15 mouse cellular contexts compared by ENCODE assay signal in genomic region chr11:100536466-100536865, GRCm38 (mm10).
"Had no signal": no experiment of that assay in that cellular context is flagged by ENCODE, and none has a peak within 500 bp of the region (broad histone marks: within the 10 kb centered on the region; RNA-seq: fewer than 3 reads in every experiment).

No protein-coding gene starts in this region.

- H3K27me3 ChIP-seq: intestine, embryonic 15.5 days; kidney, embryonic 15.5 days; limb, embryonic 12.5 days; limb, embryonic 15.5 days; midbrain, embryonic 13.5 days had no signal

- H3K4me3 ChIP-seq: intestine, embryonic 15.5 days; kidney, embryonic 15.5 days; limb, embryonic 12.5 days; limb, embryonic 15.5 days; midbrain, embryonic 13.5 days had no signal

- DNase-seq: kidney, adult 11 months; kidney, adult 8-10 months; kidney, postnatal 10 days; kidney, postnatal 36 days; left cerebral cortex, postnatal 4 days; lung, adult 2 months; right cerebral cortex, postnatal 4 days; thymus, postnatal 25 days had no signal

- H3K9me3 ChIP-seq: intestine, embryonic 15.5 days; kidney, embryonic 15.5 days; limb, embryonic 12.5 days; limb, embryonic 15.5 days; midbrain, embryonic 13.5 days had no signal

- H3K9ac ChIP-seq: intestine, embryonic 15.5 days; kidney, embryonic 15.5 days; limb, embryonic 12.5 days; limb, embryonic 15.5 days; liver, embryonic 14.5 days; midbrain, embryonic 13.5 days had no signal

- ATAC-seq: intestine, embryonic 15.5 days; midbrain, embryonic 13.5 days had no signal

- H3K4me1 ChIP-seq: intestine, embryonic 15.5 days; kidney, embryonic 15.5 days; limb, embryonic 12.5 days; limb, embryonic 15.5 days; midbrain, embryonic 13.5 days had no signal

- H3K27ac ChIP-seq: intestine, embryonic 15.5 days; kidney, embryonic 15.5 days; limb, embryonic 12.5 days; limb, embryonic 15.5 days; liver, embryonic 14.5 days; macrophage; midbrain, embryonic 13.5 days had no signal

- H3K36me3 ChIP-seq: intestine, embryonic 15.5 days; kidney, embryonic 15.5 days; limb, embryonic 12.5 days; limb, embryonic 15.5 days; midbrain, embryonic 13.5 days had no signal

- H3K4me2 ChIP-seq: intestine, embryonic 15.5 days; kidney, embryonic 15.5 days; limb, embryonic 12.5 days; limb, embryonic 15.5 days; midbrain, embryonic 13.5 days had no signal
